Mouse (Mus musculus) CH12.LX (cell line): Measurements from ENCODE around the gene Mt3. TPM values are rescaled to one million over a fixed set of nuclear protein-coding genes. Genes with fewer than 3 reads are reported as not detected.

Experiments used
- DNase-seq: peaks from one replicate; pipeline ENCODE4 v3.0.0-alpha.2; 2013; ENCODE audit errors: extremely low read depth
- H3K27ac ChIP-seq: 2 replicates; pipeline ENCODE4 v1.5.1; 2012; ENCODE audit warnings: low read depth, mild to moderate bottlenecking, control low read depth, moderate library complexity; ENCODE audit not compliant: insufficient read depth
- H3K27me3 ChIP-seq: replicated peaks from 2 replicates; pipeline ENCODE3; 2012; ENCODE audit warnings: inconsistent platforms
- H3K36me3 ChIP-seq, 2 experiments: replicated peaks in 1 of 2; 2 replicates each; pipeline versions ENCODE3 to v1.6.1; 2012; ENCODE audit warnings: inconsistent platforms in 1 of 2, low read length in 1 of 2, mild to moderate bottlenecking in 1 of 2, mixed read lengths in 1 of 2, moderate library complexity in 1 of 2; ENCODE audit not compliant: control insufficient read depth in 1 of 2, insufficient read depth in 1 of 2
- H3K4me1 ChIP-seq, 2 experiments: 2 replicates each; pipeline ENCODE4 v1.6.1; 2012; ENCODE audit warnings: inconsistent platforms in 1 of 2, moderate library complexity in 1 of 2; ENCODE audit not compliant: insufficient read depth in 2 of 2, control insufficient read depth in 1 of 2
- H3K4me2 ChIP-seq: 2 replicates; pipeline ENCODE4 v1.6.1; 2012; ENCODE audit warnings: low read depth, mild to moderate bottlenecking, control low read depth; ENCODE audit not compliant: poor library complexity, insufficient read depth, severe bottlenecking
- H3K4me3 ChIP-seq, 3 experiments: fragments of 150-350 bp in 1 of 3; sonication (generic) in 1 of 3; replicated peaks in 1 of 3; 2 replicates each; pipeline versions ENCODE3 to v1.5.1; 2011 to 2012; ENCODE audit warnings: low read depth in 2 of 3, low read length in 2 of 3, mild to moderate bottlenecking in 2 of 3, moderate library complexity in 2 of 3, control low read depth in 1 of 3, improper control_type of control experiment in 1 of 3, inconsistent platforms in 1 of 3, mixed read lengths in 1 of 3; ENCODE audit not compliant: poor library complexity in 1 of 3
- H3K79me2 ChIP-seq: replicated peaks from 2 replicates; pipeline ENCODE4 v1.6.1; 2012; ENCODE audit warnings: mild to moderate bottlenecking, moderate library complexity; ENCODE audit not compliant: control insufficient read depth, poor library complexity, insufficient read depth, severe bottlenecking; ENCODE audit errors: extremely low read depth
- H3K9ac ChIP-seq: 2 replicates; pipeline ENCODE4 v1.6.1; 2012; ENCODE audit warnings: low read depth, mild to moderate bottlenecking, control low read depth, moderate library complexity; ENCODE audit not compliant: insufficient read depth
- H3K9me3 ChIP-seq: replicated peaks from 2 replicates; pipeline ENCODE3; 2012; ENCODE audit warnings: low read length, inconsistent platforms, mixed read lengths
- BHLHE40 ChIP-seq: IDR thresholded peaks from 2 replicates; pipeline ENCODE4 v1.6.1; 2011; ENCODE audit warnings: mild to moderate bottlenecking, low read depth, low read length, improper control_type of control experiment
- CHD1 ChIP-seq: IDR thresholded peaks from 2 replicates; pipeline ENCODE4 v1.6.1; 2012; ENCODE audit warnings: low read depth, low read length, improper control_type of control experiment, inconsistent platforms
- CHD2 ChIP-seq: IDR thresholded peaks from 2 replicates; pipeline ENCODE4 v1.6.1; 2011; ENCODE audit warnings: low read length, improper control_type of control experiment
- CTCF ChIP-seq, 2 experiments: IDR thresholded peaks in 1 of 2; conservative IDR thresholded peaks in 1 of 2; 2 replicates each; pipeline ENCODE4 v1.5.1; 2011 to 2012; ENCODE audit warnings: low read depth in 2 of 2, low read length in 2 of 2, improper control_type of control experiment in 1 of 2, inconsistent platforms in 1 of 2, mild to moderate bottlenecking in 1 of 2, moderate library complexity in 1 of 2
- E2F4 ChIP-seq: IDR thresholded peaks from 2 replicates; pipeline ENCODE4 v1.6.1; 2011; ENCODE audit warnings: low read depth, low read length, improper control_type of control experiment; ENCODE audit not compliant: insufficient replicate concordance
- ELF1 ChIP-seq: IDR thresholded peaks from 2 replicates; pipeline ENCODE4 v1.6.1; 2014; ENCODE audit warnings: low read depth, mild to moderate bottlenecking, inconsistent platforms, low read length, improper control_type of control experiment
- EP300 ChIP-seq: IDR thresholded peaks from 2 replicates; pipeline ENCODE4 v1.6.1; 2011; ENCODE audit warnings: low read length, improper control_type of control experiment
- ETS1 ChIP-seq: conservative IDR thresholded peaks from 2 replicates; pipeline ENCODE4 v1.6.1; 2012; ENCODE audit warnings: low read depth, mild to moderate bottlenecking, inconsistent platforms, low read length, improper control_type of control experiment, moderate library complexity
- GABPA ChIP-seq: IDR thresholded peaks from 2 replicates; pipeline ENCODE4 v1.6.1; 2012; ENCODE audit warnings: low read depth, low read length, improper control_type of control experiment, inconsistent platforms; ENCODE audit not compliant: insufficient replicate concordance
- HCFC1 ChIP-seq: IDR thresholded peaks from 2 replicates; pipeline ENCODE4 v1.6.1; 2012; ENCODE audit warnings: low read depth, mild to moderate bottlenecking, inconsistent platforms, low read length, improper control_type of control experiment
- IRF4 ChIP-seq: IDR thresholded peaks from 2 replicates; pipeline ENCODE4 v1.6.1; 2014; ENCODE audit warnings: low read depth, mild to moderate bottlenecking, inconsistent platforms, low read length, improper control_type of control experiment
- JUN ChIP-seq: IDR thresholded peaks from 2 replicates; pipeline ENCODE4 v1.6.1; 2011; ENCODE audit warnings: low read depth, mild to moderate bottlenecking, low read length, improper control_type of control experiment, moderate library complexity; ENCODE audit not compliant: insufficient read depth
- JUND ChIP-seq: conservative IDR thresholded peaks from 2 replicates; pipeline ENCODE4 v1.6.1; 2011; ENCODE audit warnings: low read depth, low read length, improper control_type of control experiment
- KAT2A ChIP-seq: IDR thresholded peaks from 2 replicates; pipeline ENCODE4 v1.6.1; 2012; ENCODE audit warnings: low read length, improper control_type of control experiment, inconsistent platforms; ENCODE audit not compliant: insufficient replicate concordance
- MAFK ChIP-seq: IDR thresholded peaks from 2 replicates; pipeline ENCODE4 v1.6.1; 2011; ENCODE audit warnings: low read length, improper control_type of control experiment; ENCODE audit not compliant: insufficient replicate concordance
- MAX ChIP-seq: IDR thresholded peaks from 2 replicates; pipeline ENCODE4 v1.6.1; 2011; ENCODE audit warnings: low read length, improper control_type of control experiment
- MAZ ChIP-seq: IDR thresholded peaks from 2 replicates; pipeline ENCODE4 v1.6.1; 2012; ENCODE audit warnings: low read depth, mild to moderate bottlenecking, inconsistent platforms, low read length, improper control_type of control experiment, moderate library complexity
- MEF2A ChIP-seq: IDR thresholded peaks from 2 replicates; pipeline ENCODE4 v1.6.1; 2014; ENCODE audit warnings: low read depth, mild to moderate bottlenecking, inconsistent platforms, low read length, improper control_type of control experiment, borderline replicate concordance
- MXI1 ChIP-seq: IDR thresholded peaks from 2 replicates; pipeline ENCODE4 v1.6.1; 2011; ENCODE audit warnings: mild to moderate bottlenecking, low read depth, low read length, improper control_type of control experiment
- MYC ChIP-seq: IDR thresholded peaks from 2 replicates; pipeline ENCODE4 v1.6.1; 2011; ENCODE audit warnings: low read depth, mild to moderate bottlenecking, improper control_type of control experiment, low read length
- NELFE ChIP-seq: IDR thresholded peaks from 2 replicates; pipeline ENCODE4 v1.6.1; 2011; ENCODE audit warnings: low read depth, low read length, improper control_type of control experiment
- NRF1 ChIP-seq: IDR thresholded peaks from 2 replicates; pipeline ENCODE4 v1.6.1; 2014; ENCODE audit warnings: low read depth, mild to moderate bottlenecking, inconsistent platforms, low read length, improper control_type of control experiment, moderate library complexity
- PAX5 ChIP-seq: IDR thresholded peaks from 2 replicates; pipeline ENCODE4 v1.6.1; 2012; ENCODE audit warnings: low read length, inconsistent platforms, mixed read lengths
- POLR2A ChIP-seq: IDR thresholded peaks from 2 replicates; pipeline ENCODE4 v1.6.1; 2011; ENCODE audit warnings: low read depth, mild to moderate bottlenecking, improper control_type of control experiment, low read length
- POLR2AphosphoS2 ChIP-seq: IDR thresholded peaks from 2 replicates; pipeline ENCODE4 v1.6.1; 2011; ENCODE audit warnings: low read depth, low read length, improper control_type of control experiment
- RAD21 ChIP-seq: IDR thresholded peaks from 2 replicates; pipeline ENCODE4 v1.6.1; 2011; ENCODE audit warnings: low read depth, mild to moderate bottlenecking, low read length, improper control_type of control experiment, moderate library complexity
- RCOR1 ChIP-seq: conservative IDR thresholded peaks from 2 replicates; pipeline ENCODE4 v1.6.1; 2012; ENCODE audit warnings: low read depth, mild to moderate bottlenecking, inconsistent platforms, low read length, improper control_type of control experiment
- SIN3A ChIP-seq: IDR thresholded peaks from 2 replicates; pipeline ENCODE4 v1.6.1; 2012; ENCODE audit warnings: low read length, improper control_type of control experiment, inconsistent platforms
- SMC3 ChIP-seq: IDR thresholded peaks from 2 replicates; pipeline ENCODE4 v1.6.1; 2011; ENCODE audit warnings: low read depth, low read length, improper control_type of control experiment
- TBP ChIP-seq: conservative IDR thresholded peaks from 2 replicates; pipeline ENCODE4 v1.6.1; 2011; ENCODE audit warnings: low read depth, low read length, improper control_type of control experiment
- TCF12 ChIP-seq: IDR thresholded peaks from 2 replicates; pipeline ENCODE4 v1.6.1; 2014; ENCODE audit warnings: low read depth, mild to moderate bottlenecking, inconsistent platforms, low read length, improper control_type of control experiment
- UBTF ChIP-seq: IDR thresholded peaks from 2 replicates; pipeline ENCODE4 v1.6.1; 2012; ENCODE audit warnings: low read depth, mild to moderate bottlenecking, inconsistent platforms, low read length, improper control_type of control experiment, moderate library complexity
- USF1 ChIP-seq: IDR thresholded peaks from 2 replicates; pipeline ENCODE4 v1.6.1; 2014; ENCODE audit warnings: low read depth, mild to moderate bottlenecking, inconsistent platforms, low read length, improper control_type of control experiment
- USF2 ChIP-seq: conservative IDR thresholded peaks from 2 replicates; pipeline ENCODE4 v1.6.1; 2011; ENCODE audit warnings: low read depth, low read length, improper control_type of control experiment
- ZC3H11A ChIP-seq: IDR thresholded peaks from 2 replicates; pipeline ENCODE4 v1.6.1; 2012; ENCODE audit warnings: low read depth, mild to moderate bottlenecking, inconsistent platforms, low read length, improper control_type of control experiment
- ZKSCAN1 ChIP-seq: IDR thresholded peaks from 2 replicates; pipeline ENCODE4 v1.6.1; 2012; ENCODE audit warnings: low read depth, inconsistent platforms, low read length, improper control_type of control experiment, borderline replicate concordance
- ZMIZ1 ChIP-seq: IDR thresholded peaks from 2 replicates; pipeline ENCODE4 v1.6.1; 2012; ENCODE audit warnings: low read depth, mild to moderate bottlenecking, inconsistent platforms, low read length, improper control_type of control experiment
- ZNF384 ChIP-seq: IDR thresholded peaks from 2 replicates; pipeline ENCODE4 v1.6.1; 2012; ENCODE audit warnings: low read depth, low read length, improper control_type of control experiment, inconsistent platforms
- dilution Hi-C: fragments of 300-500 bp; cut with MboI; formaldehyde crosslinking; loops from 2 replicates; pipeline ENCODE4 v1.14.3; 2020; ENCODE audit warnings: low sequenced_read_pairs; ENCODE audit not compliant: extremely low pct_unique_long_range_greater_than_20kb, extremely low pct_ligation_motif_present
- in situ Hi-C: fragments of 300-500 bp; cut with MboI; formaldehyde crosslinking; loops from 3 replicates; pipeline ENCODE4 v1.14.3; 2019; ENCODE audit warnings: low sequenced_read_pairs, low pct_ligation_motif_present, low pct_unique_long_range_greater_than_20kb, mixed read lengths
- polyA plus RNA-seq: library from polyadenylated mRNA; unstranded; fragments of >175 nt; gene quantifications from 2 replicates; pipeline ENCODE4 v1.2.1, GENCODE M21; 2012; ENCODE audit warnings: low read depth; ENCODE audit not compliant: insufficient read length
- total RNA-seq, 2 experiments: library from RNA; depleted of rRNA; stranded (reverse); fragments of 300-350 nt in 1 of 2; fragments of >200 nt in 1 of 2; gene quantifications; 2 replicates each; pipeline ENCODE4 v1.2.3; 2012 to 2014

Gene Mt3
- total and polyA plus RNA-seq, 3 experiments: 1.9 to 20.6 TPM; not detected in 1

GRCm38 (mm10) chr8:94150925-94151324, 1.5 kb upstream of the Mt3 start:
- peaks cover 15% of the 10 kb centered on the region in 2 experiments for H3K4me1 ChIP-seq
- 0 out of 2 replicates have a peak overlapping the region, but pooled peaks have one; percentile 27 for H3K9ac ChIP-seq
- no peak overlapping the region for H3K4me2 ChIP-seq
- H3K4me3 ChIP-seq: no peak overlapping the region
- in situ Hi-C loops: no loop called here
- H3K79me2 ChIP-seq: no peaks in the 10 kb centered on the region
- H3K27me3 ChIP-seq: no peaks in the 10 kb centered on the region
- H3K9me3 ChIP-seq: no peaks in the 10 kb centered on the region
- no peak; the same call in 1 of the 2 replicates for TF ChIP-seq ELF1
- 0 out of 2 replicates have a peak, but pooled peaks have one; percentile 19 for TF ChIP-seq NRF1
- peak; percentile 95 for TF ChIP-seq JUND
- no peak for TF ChIP-seq NELFE
- TF ChIP-seq MAFK: peak; percentile 98
- no peak for TF ChIP-seq HCFC1
- no peak for TF ChIP-seq E2F4
- peak; percentile 96 for TF ChIP-seq MYC
- TF ChIP-seq SMC3: no peak
- TF ChIP-seq IRF4: peak; percentile 100
- TF ChIP-seq ZC3H11A: no peak
- TF ChIP-seq GABPA: no peak
- no peak for TF ChIP-seq CHD1
- TF ChIP-seq ETS1: peak; percentile 89
- TF ChIP-seq EP300: peak; percentile 99
- 0 out of 2 replicates have a peak, but pooled peaks have one; percentile 45 for TF ChIP-seq ZMIZ1
- peak; percentile 96 for TF ChIP-seq JUN
- TF ChIP-seq POLR2AphosphoS2: no peak
- TF ChIP-seq RCOR1: peak; percentile 92; the same call in 1 of the 2 replicates
- TF ChIP-seq BHLHE40: peak; percentile 93
- TF ChIP-seq MAZ: no peak; the same call in 1 of the 2 replicates
- TF ChIP-seq ZNF384: no peak
- TF ChIP-seq TBP: peak; percentile 73
- peak; percentile 52 for TF ChIP-seq POLR2A
- TF ChIP-seq CHD2: peak; percentile 87
- TF ChIP-seq ZKSCAN1: no peak
- peak; percentile 86 for TF ChIP-seq MEF2A
- TF ChIP-seq SIN3A: peak; percentile 85
- TF ChIP-seq USF1: no peak
- peak; percentile 94 for TF ChIP-seq MXI1
- no peak for TF ChIP-seq USF2
- peak; percentile 94 for TF ChIP-seq UBTF
- TF ChIP-seq CTCF (conservative IDR thresholded peaks at IDR 0.05 in 1 of 2, IDR thresholded peaks at IDR 0.05 in 1 of 2; ENCODE audit: low read depth in 2 of 2, low read length in 2 of 2): no peak
- TF ChIP-seq RAD21: no peak
- TF ChIP-seq KAT2A: no peak
- peak; percentile 97 for TF ChIP-seq MAX
- no peak for TF ChIP-seq PAX5
- peak; percentile 83 for TF ChIP-seq TCF12
- peak; percentile 89 for DNase-seq
- peak overlapping the region; percentile 79 for H3K27ac ChIP-seq
- dilution Hi-C loops: no loop called here
- no peaks in the 10 kb centered on the region for H3K36me3 ChIP-seq
